9 mouse cellular contexts compared by ENCODE assay signal in genomic region chr8:84712759-84713120, GRCm38 (mm10). TPM values are rescaled to one million over a fixed set of nuclear protein-coding genes. Genes with fewer than 3 reads are reported as not detected.
A peak's percentile ranks its signal among the peaks of the same experiment; 100 is the strongest.
DNase-seq lines count a peak whose midpoint lies in the region; ATAC-seq lines count a peak whose summit lies in the region.
"Had no signal": no experiment of that assay in that cellular context is flagged by ENCODE, and none has a peak within 500 bp of the region (broad histone marks: within the 10 kb centered on the region; RNA-seq: fewer than 3 reads in every experiment).

No protein-coding gene starts in this region.

- H3K9me3 ChIP-seq in liver, embryonic 13.5 days (replicated peaks), result no peaks in the 10 kb centered on the region

- peaks cover 63% of the 10 kb centered on the region for H3K27me3 ChIP-seq in liver, embryonic 13.5 days

- 55% methylated on average over 3 of the region's 3 CpGs for WGBS in liver, embryonic 13.5 days (ENCODE audit: insufficient replicate concordance)

- no peak overlapping the region for H3K4me3 ChIP-seq in liver, embryonic 13.5 days (replicated peaks)
- H3K4me3 ChIP-seq: erythroblast, embryonic 14.5 days had no signal

- H3K4me2 ChIP-seq in liver, embryonic 13.5 days, result no peak overlapping the region

- H3K9ac ChIP-seq in liver, embryonic 13.5 days, result no peak overlapping the region

- intact Hi-C loops in gastrocnemius, postnatal 14 days (cut with DNase I; ENCODE audit: low total_unique reads), result no loop called here

- DNase-seq in gastrocnemius, postnatal 25 days, result peak; percentile 67
- DNase-seq in gastrocnemius, postnatal 14 days, result no peak
- DNase-seq in urinary bladder, postnatal 14 days (ENCODE audit: low spot score), result peak; percentile 39
- no peak for DNase-seq in urinary bladder, adult 2 months (ENCODE audit: low spot score)
- DNase-seq in liver, embryonic 13.5 days, result no peak
- DNase-seq in right cerebral cortex, postnatal 36 days (ENCODE audit: low spot score in 2 of 2), result no peak
- DNase-seq in frontal cortex, postnatal 14 days (ENCODE audit: low spot score in 2 of 2), result no peak

- H3K36me3 ChIP-seq in liver, embryonic 13.5 days, result no peaks in the 10 kb centered on the region

- no peak for ATAC-seq in liver, embryonic 13.5 days (ENCODE audit: low read depth)
- no peak for ATAC-seq in megakaryocyte, adult 5-6 weeks (ENCODE audit: poor library complexity, severe bottlenecking)

- peak overlapping the region; percentile 55; the same call in 1 of the 2 replicates for H3K27ac ChIP-seq in liver, embryonic 13.5 days

- peaks cover 62% of the 10 kb centered on the region for H3K4me1 ChIP-seq in liver, embryonic 13.5 days (replicated peaks)

RNA-seq across cellular contexts. Expression of gene G430095P16Rik, which starts 10.1 kb away (rescaled TPM):
- under 1 TPM; 0.54 to 0.67 TPM for total RNA-seq in gastrocnemius, postnatal 25 days (2021)
- total RNA-seq in gastrocnemius, postnatal 14 days (2021), result 1 to 10 TPM in 1 of 2 experiments, under 1 TPM in 1; 0.66 to 1.1 TPM
- polyA plus RNA-seq in urinary bladder, adult 2 months (2012; rRNA removed), result 1.0 and 1.2 TPM in 2 replicates
- 9.6 and 10.0 TPM in 2 replicates for polyA plus RNA-seq in liver, embryonic 13.5 days (2015; fragmentation: Nextera tagmentation; extraction: Ambion mirVana)
- total RNA-seq in megakaryocyte, adult 5-6 weeks (2015), result 40.4 and 45.2 TPM in 2 replicates
- total RNA-seq in megakaryocyte, adult 5-6 weeks (2017), result 20.6 and 25.5 TPM in 2 replicates

RNA-seq across cellular contexts. Expression of gene Lyl1, which starts 11.5 kb away (rescaled TPM):
- total RNA-seq in gastrocnemius, postnatal 25 days (2021), result 1 to 10 TPM; 1.3 to 2.0 TPM
- 1 to 10 TPM; 2.7 to 2.9 TPM for total RNA-seq in gastrocnemius, postnatal 14 days (2021)
- polyA plus RNA-seq in urinary bladder, adult 2 months (2012; rRNA removed), result 7.8 and 8.7 TPM in 2 replicates
- 61.2 and 61.3 TPM in 2 replicates for polyA plus RNA-seq in liver, embryonic 13.5 days (2015; fragmentation: Nextera tagmentation; extraction: Ambion mirVana)
- total RNA-seq in megakaryocyte, adult 5-6 weeks (2015), result 69.0 and 69.9 TPM in 2 replicates
- 60.3 and 62.0 TPM in 2 replicates for total RNA-seq in megakaryocyte, adult 5-6 weeks (2017)

RNA-seq across cellular contexts. Expression of gene Nacc1, which starts 25.1 kb away (rescaled TPM):
- total RNA-seq in gastrocnemius, postnatal 25 days (2021), result 10 to 100 TPM; 20.0 to 22.2 TPM
- 10 to 100 TPM; 25.7 to 33.6 TPM for total RNA-seq in gastrocnemius, postnatal 14 days (2021)
- polyA plus RNA-seq in urinary bladder, adult 2 months (2012; rRNA removed), result 39.5 and 49.4 TPM in 2 replicates
- 6.9 and 7.6 TPM in 2 replicates for polyA plus RNA-seq in liver, embryonic 13.5 days (2015; fragmentation: Nextera tagmentation; extraction: Ambion mirVana)
- 42.8 and 43.0 TPM in 2 replicates for total RNA-seq in megakaryocyte, adult 5-6 weeks (2015)
- 31.8 and 36.8 TPM in 2 replicates for total RNA-seq in megakaryocyte, adult 5-6 weeks (2017)

RNA-seq across cellular contexts. Expression of gene Trmt1, which starts 26.6 kb away (rescaled TPM):
- total RNA-seq in gastrocnemius, postnatal 25 days (2021), result 10 to 100 TPM; 36.7 to 40.2 TPM
- total RNA-seq in gastrocnemius, postnatal 14 days (2021), result 10 to 100 TPM; 26.0 to 36.2 TPM
- 71.7 and 76.3 TPM in 2 replicates for polyA plus RNA-seq in urinary bladder, adult 2 months (2012; rRNA removed)
- polyA plus RNA-seq in liver, embryonic 13.5 days (2015; fragmentation: Nextera tagmentation; extraction: Ambion mirVana), result 45.9 and 46.8 TPM in 2 replicates
- 29.5 and 35.9 TPM in 2 replicates for total RNA-seq in megakaryocyte, adult 5-6 weeks (2015)
- total RNA-seq in megakaryocyte, adult 5-6 weeks (2017), result 37.6 and 40.4 TPM in 2 replicates

RNA-seq across cellular contexts. Expression of gene Ier2, which starts 50.1 kb away (rescaled TPM):
- 1 to 10 TPM; 5.9 to 7.1 TPM for total RNA-seq in gastrocnemius, postnatal 25 days (2021)
- 10 to 100 TPM; 10.5 to 10.8 TPM for total RNA-seq in gastrocnemius, postnatal 14 days (2021)
- 14.7 and 23.3 TPM in 2 replicates for polyA plus RNA-seq in urinary bladder, adult 2 months (2012; rRNA removed)
- 20.5 and 24.1 TPM in 2 replicates for polyA plus RNA-seq in liver, embryonic 13.5 days (2015; fragmentation: Nextera tagmentation; extraction: Ambion mirVana)
- 86.1 and 87.5 TPM in 2 replicates for total RNA-seq in megakaryocyte, adult 5-6 weeks (2015)
- 62.7 and 65.3 TPM in 2 replicates for total RNA-seq in megakaryocyte, adult 5-6 weeks (2017)

Comparison
In these comparisons a context has a peak if more than half of its experiments do, and no peak if none do; other contexts are left out.
1. DNase-seq: peak in gastrocnemius, postnatal 25 days (single experiment) and urinary bladder, postnatal 14 days (single experiment); none in gastrocnemius, postnatal 14 days (single experiment), urinary bladder, adult 2 months (single experiment), liver, embryonic 13.5 days (single experiment), right cerebral cortex, postnatal 36 days (0 of 2) and frontal cortex, postnatal 14 days (0 of 2).
2. RNA of gene G430095P16Rik, which starts 10.1 kb away (total RNA-seq): 20.6 to 45.2 TPM in megakaryocyte, adult 5-6 weeks; 0.66 to 1.1 TPM in gastrocnemius, postnatal 14 days and 0.54 to 0.67 TPM in gastrocnemius, postnatal 25 days; every median in the first group is over 10 times any median in the second.
3. RNA of gene Lyl1, which starts 11.5 kb away (total RNA-seq): 60.3 to 69.9 TPM in megakaryocyte, adult 5-6 weeks; 2.7 to 2.9 TPM in gastrocnemius, postnatal 14 days and 1.3 to 2.0 TPM in gastrocnemius, postnatal 25 days; every median in the first group is over 10 times any median in the second.